Mouse (Mus musculus) thymus, postnatal 25 days (tissue): ENCODE results near the gene Faap24.

ENCODE experiments used
- DNase-seq: peaks from one replicate; pipeline ENCODE4 v3.0.0; 2022

The Faap24 gene

GRCm38 (mm10) chr7:35365161-35365910 lies 31.3 kb downstream of the Faap24 start:
- no peak for DNase-seq

DNA sequence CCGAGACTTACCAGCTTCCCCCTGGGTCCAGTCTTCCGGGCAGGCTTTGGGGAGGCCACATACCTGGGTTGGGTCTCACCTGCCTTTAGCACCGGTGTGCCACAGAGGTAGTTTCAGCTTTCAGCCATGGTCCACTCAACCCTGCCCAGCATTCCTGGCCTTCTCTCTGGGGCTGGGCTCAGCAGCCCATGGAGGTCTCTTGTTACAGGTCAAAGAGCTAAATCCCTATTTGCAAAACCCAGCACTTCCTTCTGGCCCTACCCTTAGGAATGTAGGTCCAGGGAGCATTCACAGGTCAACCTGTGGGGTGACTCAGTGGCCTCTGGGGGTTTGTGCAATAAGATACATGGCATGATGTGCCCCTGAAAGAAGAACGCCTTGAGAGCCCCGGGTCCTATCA lies 33.8 kb downstream of the Faap24 start:
- DNase-seq, result no peak

DNA sequence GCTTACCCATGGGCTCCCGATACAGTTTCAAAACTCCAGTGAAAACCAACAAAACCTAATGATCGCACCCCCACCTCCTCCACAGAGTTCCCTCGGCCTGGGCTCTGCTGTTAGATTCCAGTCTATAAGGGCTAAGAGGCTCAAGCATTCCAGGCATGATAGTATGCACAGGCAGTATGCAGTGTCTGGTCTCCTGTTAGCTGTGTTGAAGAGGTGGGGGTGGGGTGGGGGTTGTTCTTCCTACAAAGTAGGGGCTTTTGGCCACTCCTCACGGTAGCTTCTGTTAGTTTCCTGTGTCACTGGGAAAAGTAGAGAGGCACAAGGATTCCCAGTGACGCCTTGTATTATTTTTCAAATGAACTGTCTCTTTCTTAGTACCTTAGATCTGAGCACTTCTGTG lies 34.4 kb downstream of the Faap24 start:
- no peak for DNase-seq

DNA sequence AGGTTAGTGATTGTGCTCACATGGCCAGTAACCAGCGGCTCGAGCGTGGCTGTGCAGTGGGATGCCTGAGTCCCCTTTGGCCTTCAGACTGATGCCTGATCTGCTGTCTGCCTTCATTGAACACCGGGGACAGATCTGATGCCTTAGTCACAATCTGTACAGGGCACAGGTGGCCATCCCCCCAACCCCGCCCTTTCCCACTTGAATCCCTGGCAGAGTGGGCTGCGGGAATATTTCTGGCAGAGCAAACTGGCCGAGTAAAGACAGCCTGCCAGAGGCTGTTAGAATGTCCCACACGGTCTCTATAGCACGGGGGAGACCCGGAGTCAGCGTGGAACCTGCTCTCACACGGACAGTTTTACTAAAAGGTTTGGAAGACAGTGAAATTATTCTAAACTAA lies 39.0 kb downstream of the Faap24 start:
- DNase-seq, result no peak

DNA sequence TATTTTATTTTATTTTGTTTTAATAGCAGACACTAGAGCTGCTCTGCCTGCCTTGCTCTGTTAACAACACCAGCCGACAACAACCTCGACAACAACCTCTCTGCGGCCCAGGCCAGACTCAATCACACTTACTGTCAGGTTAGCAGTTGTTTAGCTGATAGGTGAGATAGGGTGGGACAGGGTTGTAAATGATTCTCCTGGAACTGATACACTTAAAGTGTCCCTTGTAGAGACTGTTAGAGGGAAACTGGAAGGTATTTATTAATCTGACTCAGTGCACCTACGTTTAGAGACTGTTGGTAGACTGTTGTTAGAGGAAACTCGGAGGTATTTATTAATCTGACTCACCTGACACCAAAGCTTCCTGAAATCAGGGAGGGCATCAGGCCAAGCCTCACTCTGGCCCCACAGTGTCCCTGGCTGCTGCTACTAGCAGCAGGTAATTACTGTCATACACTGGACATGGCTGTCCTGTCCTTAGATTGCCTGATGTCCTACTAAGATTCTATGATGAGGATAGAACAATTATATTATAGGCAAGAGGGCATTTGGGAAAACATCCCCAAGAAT lies 41.2 kb downstream of the Faap24 start:
- no peak for DNase-seq

DNA sequence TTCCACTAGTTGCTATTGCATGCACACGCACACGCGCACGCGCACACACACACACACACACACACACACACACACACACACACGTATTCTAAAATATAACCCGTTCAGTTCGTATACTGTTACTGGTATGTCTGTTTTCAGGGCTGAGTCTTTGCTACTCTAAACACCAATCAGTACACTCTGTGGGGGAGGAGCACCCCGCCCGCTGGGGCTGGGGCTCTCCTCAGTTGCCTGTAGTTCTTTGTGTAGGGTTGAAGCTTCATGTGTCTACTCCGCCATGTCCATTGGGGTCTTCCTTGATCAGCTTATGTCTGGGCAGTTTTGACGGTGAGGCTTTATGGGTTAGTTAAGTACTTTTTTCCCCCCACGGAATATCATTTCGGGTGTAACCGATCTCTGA lies 43.3 kb downstream of the Faap24 start:
- DNase-seq, result no peak

- no peak for DNase-seq
Observed at GRCm38 (mm10) chr7:35351155-35351554, 45.5 kb downstream of the Faap24 start.

DNA sequence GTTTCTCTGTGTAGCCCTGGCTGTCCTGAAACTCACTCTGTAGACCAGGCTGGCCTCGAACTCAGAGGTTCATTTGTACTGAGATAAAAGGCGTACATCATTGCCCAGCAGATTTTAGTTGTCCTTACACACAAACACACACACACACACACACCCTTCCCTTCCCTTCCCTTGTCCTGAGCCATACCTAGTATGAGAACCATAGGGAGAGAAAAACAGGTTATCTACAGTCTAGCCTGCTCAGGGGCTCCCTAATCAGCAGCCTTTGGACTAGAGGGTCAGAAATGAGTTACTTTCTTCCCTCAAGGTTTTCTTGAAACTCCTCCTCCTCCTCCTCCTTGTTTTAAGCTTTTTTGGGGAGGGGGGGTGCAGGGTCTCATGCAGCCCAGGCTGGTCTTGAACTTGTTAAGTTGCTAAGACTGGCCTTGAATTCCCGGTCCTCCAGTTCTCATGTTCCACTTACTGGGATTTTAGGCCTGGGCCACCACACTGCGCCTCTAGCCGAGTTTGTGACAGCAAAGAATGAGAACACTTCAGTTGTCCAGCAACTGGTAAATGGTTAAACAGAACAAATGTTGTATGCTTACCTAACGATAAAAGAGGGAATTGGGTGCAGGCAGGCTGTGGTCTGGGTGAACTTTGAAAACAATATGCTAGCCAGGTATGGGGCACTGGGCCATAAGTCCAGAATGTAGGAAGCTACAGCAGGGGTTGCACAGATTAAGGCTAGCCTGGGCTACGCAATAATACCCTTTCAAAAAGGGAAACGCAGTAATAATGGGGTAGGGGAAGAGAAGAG lies 46.6 kb downstream of the Faap24 start:
- no peak for DNase-seq

GRCm38 (mm10) chr7:35349022-35349421 lies 47.6 kb downstream of the Faap24 start:
- DNase-seq, result no peak

DNA sequence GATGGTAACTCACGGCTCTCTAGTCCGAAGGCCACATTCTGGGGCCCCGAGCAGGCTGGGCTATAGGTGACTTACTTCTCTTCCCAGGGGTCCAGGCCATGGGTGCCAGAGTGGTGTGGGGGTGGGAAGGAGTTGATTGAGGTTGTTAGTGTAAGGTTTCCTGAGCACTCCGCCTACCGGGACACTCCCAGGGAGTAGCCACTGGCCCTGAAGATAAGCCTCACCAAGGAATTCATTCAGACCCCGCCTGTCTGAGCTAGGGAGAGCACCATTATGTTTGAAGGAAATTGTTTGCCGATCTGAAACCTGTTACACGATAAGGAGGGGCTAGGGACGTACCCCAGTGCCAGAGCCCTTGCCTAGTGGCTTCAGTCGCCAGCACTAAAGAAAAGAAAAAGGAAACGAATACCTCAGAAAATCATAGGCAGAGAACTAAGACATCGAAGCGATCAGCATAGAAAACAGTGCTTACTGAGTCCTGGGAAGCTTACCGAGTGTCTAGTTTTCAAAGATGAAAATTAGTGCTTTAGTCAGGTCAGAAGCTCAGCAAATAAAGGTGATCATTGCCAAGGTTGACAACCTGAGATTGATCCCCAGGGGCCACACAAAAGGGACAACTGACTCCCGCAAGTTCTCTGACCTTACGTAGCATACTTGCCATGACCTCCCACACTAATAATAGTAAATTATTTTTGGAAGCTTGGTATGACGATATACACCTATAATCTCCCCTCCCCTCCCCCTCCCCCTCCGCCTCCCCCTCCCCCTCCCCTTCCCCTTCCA lies 48.5 kb downstream of the Faap24 start:
- DNase-seq, result no peak

DNA sequence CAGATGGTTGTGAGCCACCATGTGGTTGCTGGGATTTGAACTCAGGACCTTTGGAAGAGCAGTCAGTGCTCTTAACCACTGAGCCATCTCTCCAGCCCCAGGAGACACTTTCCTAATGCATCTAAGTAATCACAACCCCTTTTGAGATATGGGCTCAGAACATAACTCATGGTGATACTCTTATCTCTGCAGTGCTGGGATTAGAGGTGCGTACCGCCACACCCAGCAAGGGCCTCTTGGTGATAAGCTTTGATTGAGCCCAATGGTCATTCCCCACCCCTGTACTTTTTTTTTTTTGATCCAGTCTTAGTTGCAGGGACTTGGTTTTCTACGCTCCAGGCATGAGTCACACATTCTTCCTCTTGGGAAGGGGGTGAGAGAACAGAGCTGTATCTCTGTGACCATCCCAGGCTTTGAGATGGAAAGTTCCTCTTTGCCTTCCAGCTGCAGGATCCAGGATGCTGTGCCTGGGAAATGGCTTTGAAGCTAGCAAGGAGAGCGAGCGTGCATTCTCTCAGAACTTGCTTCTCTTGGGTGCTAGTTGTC lies 51.8 kb downstream of the Faap24 start:
- DNase-seq, result no peak

DNA sequence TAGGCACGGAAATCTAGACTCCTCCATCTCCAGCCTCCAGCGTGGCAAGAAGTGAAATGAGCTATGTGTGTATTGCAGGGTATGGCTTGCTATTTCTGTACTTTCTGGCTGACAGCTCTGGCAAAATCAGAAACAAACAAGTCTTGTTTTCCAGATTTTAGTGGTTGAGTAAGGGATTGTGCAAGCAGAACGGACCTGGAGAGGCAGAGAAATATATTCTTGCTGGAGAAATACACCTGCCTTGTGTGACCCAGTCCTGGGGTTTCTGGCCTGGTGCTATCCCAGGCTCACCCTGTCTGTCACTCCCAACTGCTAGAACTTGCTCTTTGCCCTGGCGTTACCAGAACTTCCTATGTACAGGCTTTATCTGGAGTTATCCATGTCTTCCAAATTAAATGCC lies 54.1 kb downstream of the Faap24 start:
- no peak for DNase-seq
